Mouse (Mus musculus) limb, embryonic 12.5 days (tissue): ENCODE results near the gene Gba. TPM values are rescaled to one million over a fixed set of nuclear protein-coding genes. Genes with fewer than 3 reads are reported as not detected.

Experiments
- ATAC-seq: fragments of 200-750 bp; cut with Nextera tagmentation; 2 replicates; pipeline ENCODE4 v1.8.0; 2017; ENCODE audit warnings: low read depth, moderate TSS enrichment; ENCODE audit not compliant: insufficient number of reproducible peaks, insufficient read depth, low FRiP score, low TSS enrichment
- H3K27ac ChIP-seq: fragments of 300-500 bp; sonication (generic); 2 replicates; pipeline ENCODE4 v1.5.1; 2016; ENCODE audit warnings: mild to moderate bottlenecking, moderate library complexity
- H3K27me3 ChIP-seq: fragments of 300-500 bp; sonication (generic); 2 replicates; pipeline ENCODE4 v1.6.1; 2016; ENCODE audit warnings: mild to moderate bottlenecking, moderate library complexity
- H3K36me3 ChIP-seq: fragments of 300-500 bp; sonication (generic); 2 replicates; pipeline ENCODE4 v1.6.1; 2016; ENCODE audit warnings: mild to moderate bottlenecking, moderate library complexity
- H3K4me1 ChIP-seq: fragments of 300-500 bp; sonication (generic); replicated peaks from 2 replicates; pipeline ENCODE4 v1.6.1; 2016
- H3K4me2 ChIP-seq: fragments of 300-500 bp; sonication (generic); 2 replicates; pipeline ENCODE4 v1.6.1; 2016; ENCODE audit warnings: mild to moderate bottlenecking, moderate library complexity
- H3K4me3 ChIP-seq: fragments of 300-500 bp; sonication (generic); replicated peaks from 2 replicates; pipeline ENCODE4 v1.5.1; 2016; ENCODE audit warnings: mild to moderate bottlenecking
- H3K9ac ChIP-seq: fragments of 300-500 bp; sonication (generic); replicated peaks from 2 replicates; pipeline ENCODE4 v1.6.1; 2016; ENCODE audit warnings: mild to moderate bottlenecking, moderate library complexity
- H3K9me3 ChIP-seq: fragments of 300-500 bp; sonication (generic); 2 replicates; pipeline ENCODE4 v1.6.1; 2016; ENCODE audit warnings: mild to moderate bottlenecking, moderate library complexity
- WGBS: fragments of 180-500 bp; shearing (Covaris S2); methylation state at CpG from one replicate; pipeline ENCODE4 v1.1.7; 2016; 5-methylcytosine and 5-hydroxymethylcytosine counted together
- polyA plus RNA-seq: library from polyadenylated mRNA; unstranded; fragments of >200 nt; fragmentation: Nextera tagmentation; extraction: Ambion mirVana; gene quantifications from 2 replicates; pipeline ENCODE4 v1.2.1, GENCODE M21; 2016

Gene Gba
- polyA plus RNA-seq, 1 experiment from 2014 or later = 26.3 TPM

DNA sequence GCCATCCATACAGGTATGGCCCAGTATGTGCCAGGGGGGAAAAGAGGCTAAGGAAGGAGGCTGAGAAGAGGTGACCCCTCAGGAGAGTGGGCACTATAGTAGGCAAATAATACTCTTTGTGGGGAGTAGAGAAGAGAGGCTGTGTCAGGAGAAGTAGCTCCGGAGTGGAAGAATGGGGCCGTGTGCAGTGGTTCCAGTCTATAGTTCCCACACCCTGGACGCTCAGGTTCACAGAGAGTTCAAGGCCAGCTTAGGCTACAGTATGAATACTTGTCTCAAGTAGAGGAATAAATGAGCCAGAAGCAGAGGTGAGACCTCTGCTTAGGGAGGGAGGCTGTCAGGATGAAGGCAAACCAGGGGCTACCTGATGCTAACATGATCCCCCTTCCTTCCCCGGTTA, 26.5 kb downstream of the Gba start:
- Histone ChIP-seq H3K27me3 (peaks cover 26% of the 10 kb centered on the region), H3K27ac (no peak overlapping the region), H3K4me2 (no peak overlapping the region), H3K4me1 (peaks cover 45% of the 10 kb centered on the region), H3K4me3 (no peak overlapping the region), H3K9ac (no peak overlapping the region), H3K36me3 (peaks cover 19% of the 10 kb centered on the region), H3K9me3 (no peaks in the 10 kb centered on the region)
- 68% methylated on average over 4 of the region's 4 CpGs for WGBS
- no peak for ATAC-seq

DNA sequence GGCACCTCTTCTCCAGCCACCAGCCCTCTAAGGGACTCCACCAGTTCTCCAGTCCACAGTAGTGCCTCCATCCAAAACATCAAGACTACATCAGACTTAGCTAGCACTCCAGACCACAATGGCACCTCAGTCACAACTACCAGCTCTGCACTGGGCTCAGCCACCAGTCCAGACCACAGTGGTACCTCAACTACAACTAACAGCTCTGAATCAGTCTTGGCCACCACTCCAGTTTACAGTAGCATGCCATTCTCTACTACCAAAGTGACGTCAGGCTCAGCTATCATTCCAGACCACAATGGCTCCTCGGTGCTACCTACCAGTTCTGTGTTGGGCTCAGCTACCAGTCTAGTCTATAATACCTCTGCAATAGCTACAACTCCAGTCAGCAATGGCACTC, 27.8 kb downstream of the Gba start:
- 87% methylated on average over 2 of the region's 2 CpGs for WGBS
- Histone ChIP-seq H3K4me3 (no peak overlapping the region), H3K36me3 (peaks cover 21% of the 10 kb centered on the region), H3K27ac (no peak overlapping the region), H3K4me2 (no peak overlapping the region), H3K4me1 (peaks cover 40% of the 10 kb centered on the region), H3K9ac (no peak overlapping the region), H3K9me3 (no peaks in the 10 kb centered on the region), H3K27me3 (peaks cover 26% of the 10 kb centered on the region)
- ATAC-seq = no peak

DNA sequence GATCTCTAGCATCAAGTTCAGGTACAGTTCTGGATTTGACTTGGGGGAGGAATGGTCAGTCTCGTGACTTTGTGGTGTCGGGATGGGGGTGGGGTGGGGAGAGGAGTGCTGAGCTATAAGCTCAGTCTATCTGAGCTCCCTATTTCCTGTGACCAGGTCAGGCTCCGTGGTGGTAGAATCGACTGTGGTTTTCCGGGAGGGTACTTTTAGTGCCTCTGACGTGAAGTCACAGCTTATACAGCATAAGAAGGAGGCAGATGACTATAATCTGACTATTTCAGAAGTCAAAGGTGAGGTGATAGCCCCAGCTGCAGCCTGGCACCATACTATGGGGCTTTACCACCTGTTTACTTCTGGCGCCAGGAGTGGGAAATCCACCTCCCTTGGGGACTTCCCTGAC, 28.6 kb downstream of the Gba start:
- no peaks in the 10 kb centered on the region for H3K9me3 ChIP-seq
- H3K27ac ChIP-seq = no peak overlapping the region
- no peak overlapping the region for H3K4me2 ChIP-seq
- 62% methylated on average over 7 of the region's 7 CpGs for WGBS
- peaks cover 32% of the 10 kb centered on the region for H3K4me1 ChIP-seq
- no peak overlapping the region for H3K9ac ChIP-seq
- H3K36me3 ChIP-seq = peaks cover 26% of the 10 kb centered on the region
- H3K4me3 ChIP-seq = no peak overlapping the region
- no peak for ATAC-seq
- H3K27me3 ChIP-seq = peaks cover 24% of the 10 kb centered on the region

DNA sequence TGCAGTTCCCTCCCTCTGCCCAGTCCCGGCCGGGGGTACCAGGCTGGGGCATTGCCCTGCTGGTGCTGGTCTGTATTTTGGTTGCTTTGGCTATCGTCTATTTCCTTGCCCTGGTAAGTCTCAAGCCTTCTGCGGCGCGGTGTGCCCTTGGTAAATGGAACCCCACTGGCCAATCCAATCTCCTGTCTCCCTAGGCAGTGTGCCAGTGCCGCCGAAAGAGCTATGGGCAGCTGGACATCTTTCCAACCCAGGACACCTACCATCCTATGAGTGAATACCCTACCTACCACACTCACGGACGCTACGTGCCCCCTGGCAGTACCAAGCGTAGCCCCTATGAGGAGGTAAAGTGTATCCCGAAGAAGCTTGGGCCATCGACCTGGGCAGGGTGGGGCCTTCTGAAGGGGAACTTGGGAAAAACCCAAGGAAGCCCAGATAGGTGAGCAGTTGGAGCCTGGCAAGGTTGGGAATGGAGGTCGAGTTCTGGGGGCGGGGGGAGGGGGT, 29.1 kb downstream of the Gba start:
- H3K4me1 ChIP-seq = peaks cover 27% of the 10 kb centered on the region
- H3K4me3 ChIP-seq = no peak overlapping the region
- H3K36me3 ChIP-seq = peaks cover 30% of the 10 kb centered on the region
- H3K27me3 ChIP-seq = peaks cover 24% of the 10 kb centered on the region
- H3K9ac ChIP-seq = no peak overlapping the region
- H3K4me2 ChIP-seq = no peak overlapping the region
- 67% methylated on average over 16 of the region's 16 CpGs for WGBS
- H3K27ac ChIP-seq = no peak overlapping the region
- H3K9me3 ChIP-seq = no peaks in the 10 kb centered on the region
- no peak for ATAC-seq

DNA sequence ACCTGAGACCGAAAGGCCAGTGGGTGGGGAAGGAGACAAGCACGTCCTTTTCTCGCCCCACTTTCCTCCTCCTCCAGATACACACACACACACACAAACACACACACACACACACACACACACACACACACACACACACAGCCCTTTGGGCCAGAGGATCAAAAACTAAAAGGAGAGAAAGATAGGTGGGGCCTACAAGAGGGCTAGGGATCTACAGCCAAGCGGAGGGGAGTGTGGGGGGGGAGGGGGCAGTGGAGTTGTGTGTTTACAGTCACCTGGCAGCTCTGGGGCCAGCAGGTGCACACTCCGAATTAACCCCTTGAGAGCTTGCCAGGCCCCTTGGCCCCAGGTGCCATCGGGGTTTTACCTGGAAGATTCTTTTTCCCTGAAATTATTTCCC, 29.9 kb downstream of the Gba start:
- H3K27me3 ChIP-seq = peaks cover 24% of the 10 kb centered on the region

DNA sequence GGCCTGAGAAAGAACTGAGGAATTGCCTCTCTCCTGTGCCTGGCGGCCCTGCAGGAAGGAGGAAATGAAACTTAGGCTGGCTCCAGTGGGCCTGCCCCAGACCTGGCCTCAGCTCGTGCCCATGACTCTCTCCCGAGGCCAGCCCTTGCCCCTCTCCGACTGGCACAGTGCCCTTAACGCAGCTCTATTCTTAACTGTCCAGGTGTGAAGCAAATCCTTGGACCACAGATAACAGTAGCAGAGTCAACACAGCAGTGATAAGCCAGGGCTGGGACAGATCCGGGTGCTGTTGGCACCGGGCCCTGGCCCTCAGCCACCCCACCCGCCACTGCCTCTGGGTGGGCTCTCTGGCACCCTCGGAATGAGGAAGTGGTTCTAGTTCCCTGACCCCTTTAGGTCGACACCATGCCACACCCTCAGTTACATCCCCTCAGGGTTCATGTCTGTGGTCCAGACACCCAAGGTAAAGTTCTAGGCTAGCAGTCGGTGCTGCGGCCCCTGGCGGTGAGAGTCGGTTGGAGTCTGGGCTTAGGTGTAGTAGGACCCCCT, 30.9 kb downstream of the Gba start:
- Histone ChIP-seq H3K27me3 (peaks cover 22% of the 10 kb centered on the region), H3K9ac (no peak overlapping the region)

More for the DNA sequence above, 29.9 kb downstream of the Gba start:
- ATAC-seq = no peak
- Histone ChIP-seq H3K9me3 (no peaks in the 10 kb centered on the region), H3K27ac (no peak overlapping the region), H3K4me3 (no peak overlapping the region), H3K36me3 (peaks cover 37% of the 10 kb centered on the region), H3K4me2 (no peak overlapping the region), H3K4me1 (peaks cover 22% of the 10 kb centered on the region), H3K9ac (no peak overlapping the region)
- 65% methylated on average over 4 of the region's 6 CpGs for WGBS

DNA sequence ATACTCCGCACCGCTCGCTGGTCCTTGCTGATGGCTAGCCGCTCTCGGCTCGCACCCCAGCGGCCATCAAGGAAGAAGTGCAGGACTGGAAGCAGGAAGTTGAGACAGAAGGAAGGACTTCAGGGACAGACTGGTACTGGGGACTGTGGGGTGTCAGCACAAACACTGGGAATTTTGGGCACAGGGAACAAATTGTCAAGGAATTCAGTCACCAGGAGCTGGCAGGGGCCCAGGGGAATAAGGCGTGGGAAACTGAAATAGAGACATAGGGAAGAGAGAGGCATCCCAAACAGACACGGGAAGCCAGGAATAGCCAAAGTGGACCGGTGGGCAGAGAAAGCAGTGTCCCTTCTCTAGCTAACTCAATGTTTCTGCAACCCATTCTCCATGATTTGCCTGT, 33.8 kb downstream of the Gba start:
- Histone ChIP-seq H3K4me3 (no peak overlapping the region), H3K27ac (no peak overlapping the region), H3K27me3 (no peaks in the 10 kb centered on the region; the same call in none of the 2 replicates), H3K9ac (no peak overlapping the region), H3K9me3 (no peaks in the 10 kb centered on the region), H3K4me1 (peaks cover 10% of the 10 kb centered on the region), H3K4me2 (no peak overlapping the region), H3K36me3 (peaks cover 58% of the 10 kb centered on the region)
- WGBS = 90% methylated on average over 10 of the region's 10 CpGs
- ATAC-seq = no peak

More for the DNA sequence above, 30.9 kb downstream of the Gba start:
- peaks cover 15% of the 10 kb centered on the region for H3K4me1 ChIP-seq
- WGBS = 81% methylated on average over 14 of the region's 14 CpGs
- no peak overlapping the region for H3K27ac ChIP-seq
- no peak overlapping the region for H3K4me3 ChIP-seq
- ATAC-seq = no peak
- no peaks in the 10 kb centered on the region for H3K9me3 ChIP-seq
- peaks cover 47% of the 10 kb centered on the region for H3K36me3 ChIP-seq
- no peak overlapping the region for H3K4me2 ChIP-seq

DNA sequence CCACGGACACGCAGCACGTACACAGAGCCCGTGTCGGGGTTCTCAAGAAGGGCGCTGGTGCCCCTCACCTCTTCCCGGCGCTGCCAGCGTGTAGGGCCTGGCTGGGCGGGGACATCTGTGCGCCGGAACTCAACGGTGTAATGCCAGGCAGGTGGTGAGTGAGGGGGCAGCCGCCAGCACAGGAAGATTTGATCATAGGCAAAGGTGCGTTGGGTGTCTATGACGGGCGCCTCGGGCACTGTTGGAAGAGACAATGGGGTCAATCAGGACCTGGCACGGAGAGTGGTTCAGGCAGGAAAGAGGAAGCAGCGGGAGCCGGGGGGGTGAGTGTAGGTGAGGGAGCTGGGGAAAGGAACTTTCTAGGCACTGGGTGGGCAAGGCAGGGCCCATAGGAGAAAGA, 35.0 kb downstream of the Gba start:
- peaks cover 5% of the 10 kb centered on the region for H3K4me1 ChIP-seq
- H3K27me3 ChIP-seq = no peaks in the 10 kb centered on the region; the same call in 1 of the 2 replicates
- peaks cover 66% of the 10 kb centered on the region for H3K36me3 ChIP-seq
- WGBS = 94% methylated on average over 21 of the region's 21 CpGs
- no peak overlapping the region for H3K4me2 ChIP-seq
- no peak overlapping the region for H3K9ac ChIP-seq
- H3K4me3 ChIP-seq = no peak overlapping the region
- ATAC-seq = no peak
- no peaks in the 10 kb centered on the region for H3K9me3 ChIP-seq
- no peak overlapping the region for H3K27ac ChIP-seq

DNA sequence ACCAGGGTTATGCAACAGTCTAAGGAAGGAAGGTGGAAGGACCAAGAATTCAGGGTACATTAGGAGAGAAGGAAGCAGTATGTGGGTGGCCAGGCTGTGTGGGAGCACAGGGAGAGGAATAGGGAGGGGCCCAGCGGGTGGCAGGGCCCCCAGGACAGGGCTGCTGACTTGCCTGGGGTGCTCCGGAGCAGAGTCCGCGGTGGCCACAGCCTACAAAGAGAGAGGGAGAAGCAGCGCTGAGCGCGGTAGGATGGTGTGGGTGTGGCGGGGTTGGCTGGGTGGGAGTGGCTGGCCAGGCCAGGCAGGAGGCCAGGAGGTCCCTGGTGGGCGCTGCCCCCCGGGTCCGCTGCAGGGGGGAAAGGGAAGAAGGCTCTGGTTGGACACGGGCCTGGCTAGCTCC, 35.8 kb downstream of the Gba start:
- H3K27me3 ChIP-seq = no peaks in the 10 kb centered on the region; the same call in 1 of the 2 replicates
- H3K4me2 ChIP-seq = no peak overlapping the region
- H3K4me1 ChIP-seq = peaks cover 4% of the 10 kb centered on the region
- no peaks in the 10 kb centered on the region for H3K9me3 ChIP-seq
- no peak overlapping the region for H3K27ac ChIP-seq
- no peak overlapping the region for H3K9ac ChIP-seq
- 65% methylated on average over 11 of the region's 12 CpGs for WGBS
- peaks cover 64% of the 10 kb centered on the region for H3K36me3 ChIP-seq
- no peak overlapping the region for H3K4me3 ChIP-seq
- no peak for ATAC-seq

DNA sequence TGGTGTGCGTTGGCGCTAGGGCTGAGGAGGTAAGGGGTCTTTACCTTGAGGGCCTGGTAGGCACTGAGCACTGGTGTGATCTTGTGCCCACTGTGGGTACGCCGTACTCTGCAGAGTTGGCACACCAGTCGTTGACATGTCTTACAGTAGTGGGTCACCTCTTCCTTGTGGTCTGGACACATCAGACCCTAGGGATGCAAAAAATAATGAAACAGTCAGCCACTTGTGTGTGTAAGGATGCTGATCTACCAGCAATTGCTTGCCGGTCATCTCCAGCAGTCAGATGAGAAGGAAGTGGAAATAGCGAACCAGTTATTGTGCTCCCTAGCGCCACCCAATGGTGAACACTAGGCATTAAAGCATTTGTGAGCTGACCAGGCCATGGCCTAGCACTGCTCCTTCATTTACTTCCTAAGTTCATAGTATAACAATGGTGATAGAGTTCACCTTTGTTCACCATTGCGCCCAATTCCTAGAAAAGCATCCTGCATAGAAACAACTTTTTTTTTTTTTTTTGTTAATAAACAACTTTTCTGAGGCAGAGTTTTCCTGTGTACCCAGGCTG, 39.7 kb downstream of the Gba start:
- H3K27me3 ChIP-seq = no peaks in the 10 kb centered on the region
- no peak overlapping the region for H3K4me2 ChIP-seq
- no peak overlapping the region for H3K9ac ChIP-seq
- 76% methylated on average over 9 of the region's 9 CpGs for WGBS
- H3K36me3 ChIP-seq = peaks cover 33% of the 10 kb centered on the region
- H3K9me3 ChIP-seq = no peaks in the 10 kb centered on the region
- H3K27ac ChIP-seq = no peak overlapping the region
- no peak overlapping the region for H3K4me3 ChIP-seq
- no peak for ATAC-seq
- H3K4me1 ChIP-seq = peaks cover 36% of the 10 kb centered on the region

DNA sequence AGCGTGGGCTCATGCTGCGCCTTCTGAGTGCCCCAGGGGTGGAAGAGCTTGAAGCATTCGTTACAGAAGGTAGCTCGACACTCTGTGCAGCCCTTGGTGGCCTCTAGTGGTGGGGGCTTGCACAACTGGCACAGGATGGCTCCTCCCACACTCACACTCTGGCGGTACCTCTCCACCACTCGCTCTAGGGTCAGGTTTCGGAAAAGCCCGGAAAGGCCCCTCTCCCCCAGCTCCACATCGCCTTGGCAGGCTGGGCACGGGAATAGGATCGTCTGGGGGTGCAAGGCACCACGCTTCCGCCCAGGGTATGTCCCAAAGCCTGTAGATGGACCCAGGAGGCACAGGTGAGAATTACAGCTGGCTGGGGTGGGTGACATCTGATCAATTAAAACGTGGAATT, 40.9 kb downstream of the Gba start:
- Histone ChIP-seq H3K4me2 (peak overlapping the region; percentile 93), H3K9me3 (no peaks in the 10 kb centered on the region), H3K4me1 (peaks cover 42% of the 10 kb centered on the region), H3K4me3 (peak overlapping the region; percentile 82), H3K36me3 (peaks cover 34% of the 10 kb centered on the region), H3K9ac (peak overlapping the region; percentile 19; the same call in 1 of the 2 replicates), H3K27me3 (no peaks in the 10 kb centered on the region), H3K27ac (no peak overlapping the region)
- 9% methylated on average over 14 of the region's 14 CpGs for WGBS
- ATAC-seq = peak; percentile 32
